Mouse (Mus musculus) bone marrow macrophage, adult 2 months (primary cell): ENCODE data around the gene Sim2. TPM values are rescaled to one million over a fixed set of nuclear protein-coding genes. Genes with fewer than 3 reads are reported as not detected.

Experiments
- H3K27ac ChIP-seq: 2 replicates; pipeline ENCODE4 v1.5.1; 2012; ENCODE audit warnings: low read depth, low read length; ENCODE audit not compliant: insufficient read depth
- H3K4me1 ChIP-seq: 2 replicates; pipeline ENCODE4 v1.6.1; 2012; ENCODE audit warnings: low read length; ENCODE audit not compliant: control insufficient read depth, insufficient read depth
- H3K4me3 ChIP-seq: 2 replicates; pipeline ENCODE4 v1.5.1; 2012; ENCODE audit warnings: mild to moderate bottlenecking, low read length, moderate library complexity; ENCODE audit not compliant: insufficient read depth
- CTCF ChIP-seq: IDR thresholded peaks from 2 replicates; pipeline ENCODE4 v1.5.1; 2012; ENCODE audit warnings: low read depth, mild to moderate bottlenecking, low read length, moderate library complexity
- POLR2A ChIP-seq: IDR thresholded peaks from 2 replicates; pipeline ENCODE4 v1.6.1; 2012; ENCODE audit warnings: mild to moderate bottlenecking, low read depth, low read length, borderline replicate concordance
- polyA plus RNA-seq: library from polyadenylated mRNA; stranded (reverse); fragments of >200 nt; gene quantifications from 2 replicates; pipeline ENCODE4 v1.2.4, GENCODE M21; 2012; ENCODE audit not compliant: missing spikeins, insufficient read depth, insufficient read length

Gene Sim2
- polyA plus RNA-seq, 1 experiment: not detected

DNA sequence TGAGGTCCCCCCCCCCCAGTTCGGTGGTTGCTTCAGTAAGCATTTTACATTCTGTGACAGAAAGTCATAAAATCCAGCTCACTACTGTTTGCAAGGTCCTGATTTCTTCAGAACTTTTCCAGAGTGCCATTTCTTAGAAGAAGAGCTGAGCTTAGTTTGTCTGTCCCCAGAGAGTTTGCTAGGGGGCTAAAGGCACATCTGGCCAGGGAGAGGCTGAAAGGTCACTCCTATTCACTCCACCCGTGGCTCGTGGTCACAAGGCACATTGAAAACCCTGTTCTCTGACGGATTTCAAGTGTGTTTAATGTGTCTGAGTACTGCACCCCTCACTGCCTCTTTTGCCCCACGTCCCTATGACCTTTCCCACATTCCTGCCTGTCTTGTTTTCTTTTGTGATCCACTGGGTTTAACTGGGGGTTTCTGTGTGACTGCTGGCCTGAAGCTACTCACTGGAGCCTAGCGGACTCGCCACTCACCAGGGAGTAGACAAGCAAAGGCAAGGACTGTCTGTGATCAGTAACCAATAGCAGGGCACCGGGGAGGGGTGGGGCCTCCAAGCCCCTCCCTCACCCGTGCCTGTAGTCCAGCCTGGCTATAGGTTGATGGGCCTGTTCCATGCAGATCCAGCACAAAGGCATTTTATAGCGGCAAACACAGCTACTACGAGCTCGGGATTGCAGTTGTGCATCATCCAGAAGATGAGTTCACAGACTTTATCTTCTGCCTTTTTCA is 13.2 kb downstream of the Sim2 start:
- Histone ChIP-seq H3K4me3 (no peak overlapping the region), H3K27ac (no peak overlapping the region), H3K4me1 (no peaks in the 10 kb centered on the region)
- TF ChIP-seq POLR2A (no peak), CTCF (no peak)

DNA sequence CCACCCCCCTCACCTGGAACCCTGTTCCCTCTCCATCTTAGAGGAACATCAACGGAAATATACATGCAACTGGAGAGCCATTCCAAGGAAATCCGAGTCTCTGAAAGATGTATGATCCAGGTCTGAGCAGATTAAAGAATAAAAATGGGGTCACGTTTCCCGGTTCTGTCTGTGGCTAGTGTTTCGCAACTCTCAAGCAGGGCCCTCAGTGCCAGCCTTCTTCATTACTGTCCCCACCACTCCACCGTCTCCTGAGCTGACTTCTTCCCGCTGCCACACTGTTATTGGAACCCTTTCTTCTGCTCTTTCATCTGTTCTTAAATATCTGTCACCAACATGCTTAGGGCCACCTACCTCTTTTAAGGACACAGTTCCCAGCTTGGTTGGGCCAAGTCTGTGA is 28.4 kb downstream of the Sim2 start:
- Histone ChIP-seq H3K4me3 (no peak overlapping the region), H3K27ac (no peak overlapping the region), H3K4me1 (no peaks in the 10 kb centered on the region)
- TF ChIP-seq CTCF: no peak

DNA sequence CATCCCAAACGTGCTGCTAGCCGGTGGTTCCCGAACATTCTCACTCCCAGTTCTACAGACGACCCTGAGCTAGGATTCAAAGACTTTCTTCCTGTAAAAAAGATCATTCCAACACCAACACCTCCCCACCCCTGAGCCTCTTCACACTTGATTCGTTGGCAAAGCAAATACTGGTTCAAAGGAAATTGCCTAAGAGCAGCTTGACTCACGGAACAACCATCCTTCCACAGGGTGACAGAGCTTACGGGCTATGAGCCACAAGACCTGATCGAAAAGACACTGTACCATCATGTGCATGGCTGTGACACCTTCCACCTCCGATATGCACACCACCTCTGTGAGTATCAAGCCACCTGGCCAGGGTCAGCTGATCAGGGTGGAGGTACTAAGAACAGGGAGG is 30.0 kb downstream of the Sim2 start:
- Histone ChIP-seq H3K4me3 (no peak overlapping the region), H3K27ac (no peak overlapping the region), H3K4me1 (no peaks in the 10 kb centered on the region)
- TF ChIP-seq CTCF (no peak), POLR2A (no peak)

DNA sequence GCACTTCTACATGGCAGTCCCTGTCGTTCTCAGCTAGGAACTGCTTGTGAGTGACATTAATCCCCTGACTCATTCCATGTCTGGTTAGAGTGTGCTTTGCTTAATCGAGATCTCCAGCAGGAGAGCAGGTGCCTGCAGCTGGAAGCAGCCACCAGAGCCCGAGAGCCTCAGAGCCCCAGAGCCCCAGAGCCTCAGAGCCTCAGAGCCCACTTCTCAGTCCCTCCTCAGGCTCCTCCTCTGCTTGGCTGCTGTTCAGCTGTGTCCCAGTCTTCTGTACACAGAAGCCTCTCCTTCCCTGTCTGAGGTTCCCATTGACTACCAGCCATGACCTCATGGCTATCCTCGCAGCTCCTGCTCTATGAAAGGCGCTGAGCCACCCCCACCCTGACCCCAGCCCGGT is 32.6 kb downstream of the Sim2 start:
- TF ChIP-seq POLR2A (no peak), CTCF (no peak)
- Histone ChIP-seq H3K4me3 (no peak overlapping the region), H3K4me1 (no peaks in the 10 kb centered on the region), H3K27ac (no peak overlapping the region)

DNA sequence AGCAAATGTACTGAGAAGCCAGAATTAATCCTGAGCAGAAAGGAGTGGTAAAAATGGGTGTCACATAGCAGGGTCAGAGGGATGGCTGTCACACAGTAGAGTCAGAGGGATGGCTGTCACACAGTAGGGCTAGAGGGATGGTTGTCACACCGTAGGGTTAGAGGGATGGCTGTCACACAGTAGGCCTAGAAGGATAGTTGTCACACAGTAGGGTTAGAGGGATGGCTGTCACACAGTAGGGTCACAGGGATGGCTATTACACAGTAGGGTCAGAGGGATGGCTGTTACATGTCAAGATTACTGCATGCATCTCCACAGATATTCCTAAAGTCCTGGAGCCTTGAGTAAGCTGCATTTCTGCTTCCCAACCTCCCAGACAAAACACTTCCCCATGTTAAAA is 33.7 kb downstream of the Sim2 start:
- Histone ChIP-seq H3K27ac (no peak overlapping the region), H3K4me1 (no peaks in the 10 kb centered on the region), H3K4me3 (no peak overlapping the region)
- no peak for TF ChIP-seq CTCF
- TF ChIP-seq POLR2A: no peak

DNA sequence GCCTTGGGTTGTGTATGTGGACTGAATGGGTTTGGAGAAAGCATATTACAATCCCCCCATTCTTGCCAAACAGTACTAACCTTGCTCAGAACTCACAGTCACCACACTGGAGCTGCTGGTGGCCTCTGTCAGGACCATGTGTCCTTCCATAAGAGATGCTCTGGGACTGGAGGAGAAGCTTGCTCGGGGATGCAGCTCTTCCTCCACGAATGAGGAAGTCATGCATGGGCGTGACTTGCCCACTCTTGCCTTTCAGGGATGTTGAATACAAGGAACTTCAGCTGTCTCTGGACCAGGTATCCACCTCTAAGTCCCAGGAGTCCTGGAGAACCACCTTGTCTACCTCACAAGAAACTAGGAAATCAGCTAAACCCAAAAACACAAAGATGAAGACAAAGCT is 37.6 kb downstream of the Sim2 start:
- Histone ChIP-seq H3K27ac (no peak overlapping the region), H3K4me1 (no peaks in the 10 kb centered on the region), H3K4me3 (no peak overlapping the region)
- TF ChIP-seq CTCF (no peak), POLR2A (no peak)

DNA sequence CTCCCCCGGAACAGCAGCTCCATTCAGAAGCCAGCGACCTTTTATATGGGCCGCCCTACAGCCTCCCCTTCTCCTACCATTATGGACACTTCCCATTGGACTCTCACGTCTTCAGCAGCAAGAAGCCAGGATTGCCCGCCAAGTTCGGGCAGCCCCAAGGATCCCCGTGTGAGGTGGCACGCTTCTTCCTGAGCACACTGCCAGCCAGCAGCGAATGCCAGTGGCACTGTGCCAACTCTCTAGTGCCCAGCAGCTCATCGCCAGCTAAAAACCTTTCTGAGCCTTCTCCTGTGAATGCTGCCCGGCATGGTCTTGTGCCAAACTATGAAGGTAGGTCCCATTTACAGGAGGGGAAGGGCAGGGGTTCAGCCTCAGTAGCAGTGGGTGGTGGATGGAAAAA is 38.5 kb downstream of the Sim2 start:
- no peaks in the 10 kb centered on the region for H3K4me1 ChIP-seq
- no peak overlapping the region for H3K27ac ChIP-seq
- no peak overlapping the region for H3K4me3 ChIP-seq
- TF ChIP-seq POLR2A (no peak), CTCF (no peak)

DNA sequence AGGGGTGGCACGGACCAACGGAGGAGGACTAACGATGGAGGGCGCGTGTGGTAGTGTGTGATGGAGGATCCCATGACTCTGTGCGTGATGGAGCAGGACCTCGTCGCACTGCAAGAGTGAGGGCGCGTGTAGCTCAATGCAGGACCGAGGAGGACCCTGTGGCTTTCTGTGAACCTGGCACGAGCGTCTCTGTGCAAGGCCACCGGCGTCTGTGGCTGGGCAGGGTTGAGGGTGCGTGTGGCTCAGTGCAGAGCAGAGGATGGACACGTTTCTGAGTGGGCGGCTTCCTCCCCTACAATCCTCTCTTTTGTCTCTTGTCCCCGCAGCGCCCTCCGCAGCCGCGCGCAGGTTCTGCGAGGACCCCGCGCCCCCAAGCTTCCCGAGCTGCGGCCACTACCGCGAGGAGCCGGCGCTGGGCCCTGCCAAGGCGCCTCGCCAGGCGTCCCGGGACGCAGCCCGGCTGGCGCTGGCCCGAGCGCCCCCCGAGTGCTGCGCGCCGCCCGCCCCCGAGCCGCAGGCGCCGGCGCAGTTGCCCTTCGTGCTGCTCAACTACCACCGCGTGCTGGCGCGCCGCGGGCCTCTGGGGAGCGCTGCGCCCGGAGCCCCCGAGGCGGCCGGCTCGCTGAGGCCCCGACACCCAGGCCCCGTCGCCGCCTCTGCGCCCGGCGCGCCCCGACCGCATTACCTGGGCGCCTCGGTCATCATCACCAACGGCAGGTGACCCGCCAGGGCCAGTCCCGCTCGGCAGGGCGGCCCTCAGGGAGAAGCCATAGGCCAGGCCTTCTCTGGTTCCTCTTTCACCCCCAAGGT is 40.6 kb downstream of the Sim2 start:
- Histone ChIP-seq H3K27ac (no peak overlapping the region), H3K4me1 (no peaks in the 10 kb centered on the region), H3K4me3 (0 out of 2 replicates have a peak overlapping the region, but pooled peaks have one; percentile 4)
- TF ChIP-seq CTCF (no peak), POLR2A (no peak)

DNA sequence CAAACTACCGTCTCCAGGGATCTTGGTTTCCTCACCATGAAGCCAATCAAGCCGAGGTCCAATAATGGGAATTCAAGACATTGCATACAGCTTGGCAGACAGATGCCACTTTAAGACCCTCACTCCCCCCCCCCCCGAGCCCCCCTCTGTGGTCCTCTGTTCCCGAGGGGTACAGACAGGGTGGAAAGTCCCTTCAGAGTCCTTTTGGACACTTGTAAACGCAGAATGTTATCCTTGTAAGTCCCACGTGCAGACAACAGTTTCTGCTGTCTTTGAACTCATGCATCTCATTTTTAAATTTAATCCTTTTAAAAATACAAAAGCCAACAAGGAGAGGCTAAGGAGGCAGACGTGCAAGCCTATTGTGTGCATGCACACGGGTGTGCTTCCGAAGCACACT is 41.5 kb downstream of the Sim2 start:
- no peak overlapping the region for H3K4me3 ChIP-seq
- H3K27ac ChIP-seq: no peak overlapping the region
- no peaks in the 10 kb centered on the region for H3K4me1 ChIP-seq
- no peak for TF ChIP-seq CTCF
- no peak for TF ChIP-seq POLR2A

DNA sequence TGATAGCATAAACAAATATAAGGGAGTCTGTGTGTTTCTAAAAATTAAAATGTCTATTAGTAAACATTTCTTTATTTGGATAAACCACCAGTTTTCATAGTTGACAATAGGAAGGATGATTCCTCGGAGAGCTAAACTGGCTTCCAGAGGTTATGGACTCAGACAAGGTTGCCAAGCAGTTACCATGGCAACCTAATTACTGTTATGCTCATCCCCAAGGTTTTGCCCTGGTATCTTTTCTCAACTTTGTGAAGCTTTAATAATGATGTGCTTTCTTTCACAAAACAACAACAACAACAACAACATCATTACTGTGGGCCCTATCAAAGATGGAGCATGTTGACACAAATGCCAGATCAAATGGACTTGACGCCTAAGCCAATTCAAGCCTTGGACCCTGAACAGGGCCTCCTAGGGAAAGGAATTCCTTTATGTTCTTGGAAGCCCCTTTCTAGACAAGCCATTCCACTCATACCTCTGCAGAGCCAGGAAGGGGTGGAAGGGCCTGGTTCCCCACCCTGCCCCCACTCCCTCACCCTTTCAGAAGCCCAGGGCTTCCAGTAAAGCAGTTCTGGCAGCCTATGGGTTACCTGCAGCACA is 43.6 kb downstream of the Sim2 start:
- no peak for TF ChIP-seq POLR2A
- no peak for TF ChIP-seq CTCF
- Histone ChIP-seq H3K4me3 (no peak overlapping the region), H3K4me1 (no peaks in the 10 kb centered on the region), H3K27ac (no peak overlapping the region)
